Mouse (Mus musculus) spleen, adult 2 months (tissue): Measurements from ENCODE around the gene Slc44a2. TPM values are rescaled to one million over a fixed set of nuclear protein-coding genes. Genes with fewer than 3 reads are reported as not detected.
"Not testable (repeated sequence)": the region's sequence is repeated elsewhere in the genome, so short reads cannot be mapped to it uniquely, and the experiment has no call there.

ENCODE experiments used
- DNase-seq, 2 experiments: peaks; one replicate each; pipeline versions ENCODE4 v3.0.0 to v3.0.0-alpha.2; 2012 to 2021; ENCODE audit warnings: low spot score in 2 of 2, low read depth in 1 of 2
- H3K27ac ChIP-seq: fragments of 200-500 bp; 2 replicates; pipeline ENCODE4 v1.5.1; 2012; ENCODE audit warnings: low read length, inconsistent platforms; ENCODE audit not compliant: insufficient read depth
- H3K27me3 ChIP-seq: fragments of 200-500 bp; 2 replicates; pipeline ENCODE4 v1.6.1; 2012; ENCODE audit warnings: mild to moderate bottlenecking, moderate library complexity, low read length, inconsistent platforms; ENCODE audit not compliant: control insufficient read depth, insufficient read depth
- H3K36me3 ChIP-seq: fragments of 200-500 bp; 2 replicates; pipeline ENCODE4 v1.6.1; 2012; ENCODE audit warnings: mild to moderate bottlenecking, low read length, inconsistent platforms; ENCODE audit not compliant: control insufficient read depth, insufficient read depth
- H3K4me1 ChIP-seq: fragments of 200-500 bp; 2 replicates; pipeline ENCODE4 v1.6.1; 2011; ENCODE audit warnings: inconsistent platforms; ENCODE audit not compliant: control insufficient read depth, insufficient read depth, insufficient read length
- H3K4me3 ChIP-seq: fragments of 200-500 bp; 2 replicates; pipeline ENCODE4 v1.5.1; 2011; ENCODE audit warnings: mild to moderate bottlenecking, inconsistent platforms; ENCODE audit not compliant: insufficient read depth, insufficient read length; ENCODE audit errors: extremely low read depth
- CTCF ChIP-seq: fragments of 200-500 bp; IDR thresholded peaks from 2 replicates; pipeline ENCODE4 v1.5.1; 2011; ENCODE audit warnings: mild to moderate bottlenecking, inconsistent platforms; ENCODE audit not compliant: insufficient read depth, insufficient read length, insufficient replicate concordance; ENCODE audit errors: extremely low read depth
- POLR2A ChIP-seq: fragments of 200-500 bp; IDR thresholded peaks from 2 replicates; pipeline ENCODE4 v1.6.1; 2011; ENCODE audit warnings: low read depth, low read length, inconsistent platforms
- WGBS: fragments of 180-500 bp; shearing (Covaris S2); methylation state at CpG from one replicate; pipeline ENCODE4 v1.1.7; 2018; 5-methylcytosine and 5-hydroxymethylcytosine counted together
- polyA plus RNA-seq: library from polyadenylated mRNA; depleted of rRNA; stranded (reverse); fragments of >200 nt; gene quantifications from 2 replicates; pipeline ENCODE4 v1.2.3, GENCODE M21; 2012

The Slc44a2 gene
- polyA plus RNA-seq, 1 experiment, result 166 TPM

DNA sequence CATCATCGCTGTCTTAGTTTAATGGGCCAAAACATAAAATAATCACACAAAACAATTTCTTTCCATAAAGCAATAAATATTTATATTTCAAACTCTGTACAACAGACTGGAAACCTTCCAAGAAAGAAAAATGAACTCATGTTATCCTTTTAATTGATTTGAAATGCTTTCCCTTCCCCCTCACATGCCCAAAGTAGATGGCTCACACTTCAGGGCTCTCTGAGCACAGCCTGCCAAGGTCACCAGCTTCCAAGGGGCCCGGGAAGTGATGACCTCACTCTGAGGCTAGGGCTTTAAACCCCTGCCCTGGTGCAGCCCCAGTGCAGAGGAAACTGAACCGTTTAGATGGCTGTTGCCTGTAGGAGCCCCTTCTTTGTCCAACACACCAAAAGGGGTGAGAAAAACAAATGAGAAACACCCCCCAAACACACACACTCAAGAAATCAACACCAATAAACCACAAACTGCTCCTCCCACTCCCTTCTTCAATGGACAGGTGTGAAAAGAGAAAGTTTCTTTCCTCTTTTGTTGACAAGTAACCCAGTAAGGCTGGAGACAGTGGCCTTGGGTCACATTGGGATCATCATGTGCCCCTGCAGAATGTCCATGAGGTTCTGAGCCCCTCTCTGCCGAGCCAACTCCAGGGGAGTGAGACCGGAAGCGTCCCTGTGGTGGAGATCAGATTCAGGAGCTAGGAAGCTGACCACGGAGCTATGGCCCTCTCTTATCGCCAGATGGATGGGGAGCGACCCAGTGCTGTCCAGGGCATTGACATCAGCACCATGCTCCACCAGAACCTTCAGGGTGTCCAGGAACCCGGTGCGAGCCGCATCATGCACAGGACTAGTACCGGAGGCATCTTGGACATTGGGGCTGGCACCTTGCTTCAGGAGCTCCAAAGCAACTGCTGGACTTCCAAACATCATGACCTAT is 31.8 kb upstream of the Slc44a2 start:
- TF ChIP-seq POLR2A (no peak), CTCF (no peak)
- peak; percentile 37 to 39 for DNase-seq
- Histone ChIP-seq H3K4me3 (peak overlapping the region; percentile 90), H3K4me1 (peaks cover 10% of the 10 kb centered on the region; the same call in 1 of the 2 replicates), H3K36me3 (peaks cover 15% of the 10 kb centered on the region), H3K27me3 (no peaks in the 10 kb centered on the region), H3K27ac (peak overlapping the region; percentile 94)
- WGBS, result 59% methylated on average over 13 of the region's 13 CpGs

DNA sequence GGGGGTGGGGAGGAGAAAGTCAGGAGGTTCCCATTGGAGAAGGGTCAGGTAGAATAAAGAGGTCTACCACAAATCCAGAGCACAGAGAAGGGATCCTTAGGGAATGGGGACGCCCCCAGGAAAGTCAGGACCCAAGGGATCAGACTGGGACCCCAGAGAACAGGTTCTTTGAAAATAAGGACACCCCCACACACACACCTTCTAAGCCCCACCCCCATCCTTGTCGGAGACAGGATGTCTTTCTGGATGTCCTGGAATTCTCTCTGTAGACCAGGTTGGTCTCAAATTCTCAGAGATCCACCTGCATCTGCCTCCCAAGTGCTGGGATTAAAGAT is 31.2 kb upstream of the Slc44a2 start:
- H3K36me3 ChIP-seq, result peaks cover 10% of the 10 kb centered on the region
- peaks cover 10% of the 10 kb centered on the region; the same call in 1 of the 2 replicates for H3K4me1 ChIP-seq
- DNase-seq, result no peak
- 66% methylated on average over 2 of the region's 2 CpGs for WGBS
- peak overlapping the region; percentile 34 for H3K4me3 ChIP-seq
- TF ChIP-seq POLR2A (no peak), CTCF (no peak)
- H3K27me3 ChIP-seq, result no peaks in the 10 kb centered on the region
- peak overlapping the region; percentile 94 for H3K27ac ChIP-seq

DNA sequence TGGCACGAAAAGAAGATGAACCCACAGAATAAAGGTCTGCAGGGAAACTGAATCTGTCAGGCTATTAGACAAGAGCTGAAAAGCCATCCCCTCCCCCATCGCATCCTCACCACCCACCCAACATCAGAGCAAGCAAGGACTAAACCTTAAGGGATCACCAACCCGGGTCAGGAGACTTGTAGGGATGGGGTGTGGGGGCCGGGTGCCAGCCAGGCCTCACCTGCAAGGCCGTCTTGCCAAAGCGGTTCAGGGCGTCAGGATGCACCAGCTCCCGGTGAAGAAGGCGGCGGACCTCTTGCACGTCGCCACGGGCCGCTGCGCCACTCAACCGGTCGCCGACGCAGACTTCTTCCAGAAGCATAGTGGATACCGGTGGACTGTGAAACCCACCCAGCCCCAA is 29.9 kb upstream of the Slc44a2 start:
- peak overlapping the region; percentile 78 for H3K4me3 ChIP-seq
- H3K4me1 ChIP-seq, result peaks cover 10% of the 10 kb centered on the region; the same call in 1 of the 2 replicates
- WGBS, result under 1% methylated on average over 20 of the region's 20 CpGs
- no peak for TF ChIP-seq CTCF
- no peak for TF ChIP-seq POLR2A
- DNase-seq, result peak in 1 of 2 experiments; percentile 14
- peak overlapping the region; percentile 77 for H3K27ac ChIP-seq
- H3K36me3 ChIP-seq, result 0 out of 2 replicates have a peak, but pooled peaks cover 1% of the 10 kb centered on the region
- no peaks in the 10 kb centered on the region for H3K27me3 ChIP-seq

DNA sequence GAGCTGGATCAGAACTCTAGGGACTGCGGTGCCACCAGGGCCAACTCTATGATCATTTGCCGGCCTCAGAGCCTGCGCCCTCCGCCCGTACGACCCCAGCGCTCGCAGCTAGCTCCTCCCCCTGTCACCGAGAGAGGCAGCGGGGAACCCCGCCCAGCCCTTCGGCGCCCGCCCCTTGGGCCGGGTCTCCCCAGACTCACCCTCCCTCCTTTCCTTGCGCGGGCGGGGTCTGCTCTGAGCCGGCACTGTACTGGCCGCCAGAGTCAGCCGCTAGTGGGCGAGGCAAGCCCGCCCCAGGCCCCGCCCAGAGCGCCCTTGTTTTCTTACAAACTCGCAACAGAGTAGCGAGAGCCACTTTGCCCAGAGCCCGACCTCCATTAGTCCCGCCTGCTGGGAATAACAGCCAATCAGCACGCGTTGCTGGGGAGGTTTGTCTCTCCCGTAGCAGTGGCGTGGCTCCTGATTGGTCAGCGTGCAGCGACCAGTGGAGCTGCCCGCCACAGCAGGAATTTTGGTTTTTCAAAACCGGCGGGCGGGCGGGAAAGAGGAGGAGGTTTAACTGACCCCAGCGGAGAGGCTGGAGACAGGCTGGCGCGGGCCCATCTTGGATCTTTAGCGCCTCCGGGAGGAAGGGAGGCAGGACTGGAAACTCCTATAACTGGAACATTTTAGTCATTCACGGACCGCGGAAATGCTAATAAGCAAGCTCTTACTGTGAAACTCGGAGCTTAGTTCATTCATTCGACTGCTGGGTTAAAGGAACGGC is 29.3 kb upstream of the Slc44a2 start, which contains the start of gene Cdkn2d:
Gene Cdkn2d (minus strand): TSS at position 386 of the 766 bp plus-strand sequence.
- Histone ChIP-seq H3K4me3 (peak within 1 kb of the TSS; percentile 78), H3K27ac (peak within 1 kb of the TSS; percentile 83), H3K36me3 (0 out of 2 replicates have a peak, but pooled peaks cover 1% of the 10 kb centered on the region), H3K4me1 (peaks cover 10% of the 10 kb centered on the region; the same call in 1 of the 2 replicates), H3K27me3 (no peaks in the 10 kb centered on the region)
- peak; percentile 100 for DNase-seq
- peak; percentile 25 for TF ChIP-seq POLR2A
- TF ChIP-seq CTCF, result 0 out of 2 replicates have a peak, but pooled peaks have one; percentile 9
- WGBS, result under 1% methylated on average over 47 of the region's 51 CpGs

DNA sequence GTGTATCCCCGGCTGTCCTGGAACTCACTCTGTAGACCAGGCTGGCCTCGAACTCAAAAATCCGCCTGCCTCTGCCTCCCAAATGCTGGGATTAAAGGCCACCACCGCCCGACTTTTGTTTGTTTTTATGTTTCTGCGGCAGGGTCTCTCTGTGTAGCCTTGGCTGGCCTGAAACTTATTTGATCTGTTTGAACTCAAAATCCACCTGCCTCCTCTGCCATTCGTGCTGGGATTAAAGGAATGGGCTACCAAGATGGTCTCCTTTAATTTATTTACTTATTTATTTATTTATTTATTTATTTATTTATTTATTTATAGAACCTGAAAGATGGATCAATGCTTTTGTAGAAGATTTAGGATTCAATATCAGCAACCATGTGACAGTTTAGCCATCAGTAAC is 28.6 kb upstream of the Slc44a2 start:
- not testable (repeated sequence) for H3K36me3 ChIP-seq, H3K27me3 ChIP-seq, DNase-seq, H3K4me1 ChIP-seq
- WGBS, result 9% methylated on average over 7 of the region's 7 CpGs
- H3K27ac ChIP-seq, result peak overlapping the region; percentile 83
- peak overlapping the region; percentile 61; the same call in 1 of the 2 replicates for H3K4me3 ChIP-seq

DNA sequence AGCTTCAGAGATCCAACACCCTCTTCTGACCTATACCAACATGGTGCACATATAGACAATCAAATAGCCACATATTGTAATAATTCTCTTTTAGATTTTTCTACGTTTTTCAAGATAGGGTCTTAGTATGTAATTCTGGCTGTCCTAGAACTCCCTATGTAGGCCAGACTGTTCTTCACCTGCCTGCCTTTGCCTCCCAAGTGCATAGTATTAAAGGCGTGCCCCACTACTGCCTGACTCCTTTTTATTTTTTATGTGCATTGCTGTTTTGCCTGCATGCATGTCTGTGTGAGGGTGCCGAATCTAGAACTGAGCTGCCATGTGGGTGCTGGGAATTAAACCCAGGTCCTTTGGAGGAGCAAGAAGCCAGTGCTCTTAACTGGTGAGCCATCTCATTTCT is 28.2 kb upstream of the Slc44a2 start:
- no peak for DNase-seq
- H3K27me3 ChIP-seq, result no peaks in the 10 kb centered on the region
- H3K36me3 ChIP-seq, result 0 out of 2 replicates have a peak, but pooled peaks cover 1% of the 10 kb centered on the region
- H3K4me1 ChIP-seq, result peaks cover 5% of the 10 kb centered on the region; the same call in 1 of the 2 replicates
- no peak overlapping the region for H3K27ac ChIP-seq
- H3K4me3 ChIP-seq, result no peak overlapping the region
- TF ChIP-seq CTCF (no peak), POLR2A (no peak)
- 85% methylated on average over 3 of the region's 3 CpGs for WGBS

DNA sequence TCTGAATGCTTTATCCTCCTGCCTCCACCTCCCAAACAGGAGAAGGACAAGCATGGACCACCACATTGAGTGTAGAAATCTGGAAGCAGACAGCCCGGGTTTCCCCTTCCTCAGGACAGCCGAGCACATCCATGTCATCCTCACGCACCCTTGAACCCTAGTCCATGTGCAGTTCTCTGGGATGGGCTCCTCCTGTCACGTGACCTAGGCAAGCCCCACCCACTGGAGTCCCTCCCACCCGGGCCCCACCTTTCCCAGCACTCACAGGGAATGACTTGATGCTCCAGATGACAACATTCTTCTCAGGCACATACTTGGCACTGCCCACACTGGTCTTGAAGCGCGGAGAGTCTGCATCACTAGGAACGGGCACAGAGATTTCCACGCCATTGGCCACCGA is 21.5 kb upstream of the Slc44a2 start:
- 90% methylated on average over 10 of the region's 10 CpGs for WGBS
- Histone ChIP-seq H3K4me3 (no peak overlapping the region), H3K27me3 (no peaks in the 10 kb centered on the region), H3K4me1 (no peaks in the 10 kb centered on the region), H3K27ac (no peak overlapping the region), H3K36me3 (no peaks in the 10 kb centered on the region)
- DNase-seq, result no peak
- TF ChIP-seq POLR2A (no peak), CTCF (no peak)
